Mouse (Mus musculus) heart, adult 8-10 months (tissue): ENCODE measurements at regions not wholly inside any gene's neighbourhood (a gene's known extent, or its start where the extent isn't known, plus 50 kb on each side); places are given as distances from the start of the nearest gene placed in this dataset.

Experiments used
- DNase-seq: peaks from one replicate; pipeline ENCODE4 v3.0.0; 2022; ENCODE audit warnings: low spot score

DNA sequence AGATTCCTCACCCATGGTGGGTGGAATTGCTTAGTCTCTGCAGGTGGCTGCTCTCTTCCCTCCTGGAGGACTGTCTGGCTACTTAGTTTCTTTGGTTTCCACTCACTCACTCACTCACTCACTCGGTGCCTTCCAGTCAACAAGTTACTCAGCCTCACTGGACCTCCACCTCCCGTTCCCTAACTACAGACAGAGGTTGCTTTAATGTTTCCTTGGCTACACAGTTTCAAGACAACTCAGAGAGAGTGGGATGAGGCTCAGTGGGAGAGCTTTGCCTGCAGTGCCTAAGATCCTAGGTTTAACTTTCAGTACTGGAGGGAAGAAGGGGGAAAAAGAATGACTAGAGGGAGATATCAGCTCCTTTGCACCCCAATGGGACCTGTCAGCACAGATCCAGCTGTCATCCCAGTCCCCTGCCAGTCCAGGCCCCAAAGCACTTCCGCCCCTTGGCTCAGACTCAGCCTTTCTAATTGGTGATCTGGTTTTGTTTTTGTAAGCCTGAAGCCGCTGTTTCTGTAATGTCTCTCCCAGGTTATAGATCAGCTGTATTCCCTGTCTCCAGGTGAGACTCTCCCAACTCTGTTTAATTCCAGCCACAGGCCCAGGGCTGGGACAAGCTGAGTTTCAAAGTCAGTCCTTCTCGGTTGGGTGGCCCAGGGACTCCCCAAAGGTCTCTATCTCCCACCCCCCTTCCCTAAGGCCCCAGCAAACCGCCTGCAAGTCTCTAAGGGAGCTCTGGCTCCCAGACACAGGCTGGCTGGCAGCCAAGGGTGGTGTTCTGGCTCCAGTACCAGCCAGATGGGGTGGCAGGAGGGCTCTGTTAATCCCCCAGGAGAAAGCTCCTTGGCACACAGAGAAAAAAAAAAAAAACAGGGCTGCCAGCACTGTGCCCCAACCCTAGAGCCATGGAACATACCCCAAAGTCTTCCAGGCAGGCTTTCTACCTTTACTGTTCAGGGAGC is 60.5 kb upstream of the Cdon start:
- DNase-seq, result no peak

DNA sequence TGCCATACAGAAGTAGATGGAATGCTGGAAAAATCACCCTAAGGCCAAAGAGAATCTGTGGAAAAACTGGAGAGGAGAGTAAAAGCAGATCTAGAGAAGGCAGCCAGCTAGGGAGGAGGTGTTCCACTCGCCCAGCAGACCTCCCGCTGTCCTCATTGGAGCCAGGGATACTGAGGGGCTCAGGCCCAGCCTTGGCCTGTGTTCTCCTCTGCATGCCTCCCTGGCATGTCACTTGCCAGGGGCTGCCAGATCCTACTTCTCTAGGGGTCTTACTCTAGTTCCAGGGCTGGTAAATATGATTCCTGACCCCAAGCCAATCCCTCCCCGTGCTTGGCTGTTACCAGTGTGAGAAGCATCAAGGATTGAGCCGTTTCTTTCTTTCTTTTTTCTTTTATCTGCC is 59.5 kb upstream of the Cdon start:
- no peak for DNase-seq

DNA sequence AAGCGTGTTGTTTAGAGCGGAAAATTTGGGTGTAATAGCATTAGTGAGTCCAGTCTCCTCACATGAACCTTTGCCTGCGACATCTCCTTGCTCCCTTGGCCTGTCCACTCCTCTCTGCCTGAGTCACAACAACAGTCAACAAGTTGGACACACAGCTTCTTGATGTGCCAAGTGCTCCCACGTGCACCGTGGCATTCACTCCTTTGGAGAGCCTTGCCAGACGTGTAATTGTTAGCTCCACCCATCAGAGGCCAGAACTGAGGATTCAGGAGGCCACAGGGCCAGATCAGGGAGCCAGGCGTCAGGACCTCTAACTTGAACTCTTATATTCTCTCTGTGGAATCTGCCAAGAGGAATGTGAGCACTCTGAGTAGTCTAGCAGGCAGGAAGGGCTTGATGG is 58.7 kb upstream of the Cdon start:
- DNase-seq, result peak; percentile 48

DNA sequence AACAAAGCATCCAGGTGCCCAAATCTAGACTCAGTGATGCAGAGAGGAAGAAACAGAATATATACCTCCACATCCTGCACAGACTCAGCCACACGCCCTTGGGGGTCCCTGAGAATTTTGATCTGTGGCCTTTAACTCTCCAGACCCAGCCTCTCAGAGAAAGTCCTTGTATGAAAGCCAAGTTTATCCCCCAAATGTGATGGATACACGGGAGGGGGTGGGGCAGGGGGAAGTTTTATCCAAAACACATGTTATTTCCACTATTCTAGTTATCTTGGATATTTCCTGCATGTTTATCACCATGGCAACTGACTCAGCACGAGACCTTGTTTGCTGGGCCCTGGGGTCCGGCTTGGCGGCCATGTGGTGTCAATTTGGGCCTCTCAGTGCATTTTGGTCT is 57.8 kb upstream of the Cdon start:
- no peak for DNase-seq

DNA sequence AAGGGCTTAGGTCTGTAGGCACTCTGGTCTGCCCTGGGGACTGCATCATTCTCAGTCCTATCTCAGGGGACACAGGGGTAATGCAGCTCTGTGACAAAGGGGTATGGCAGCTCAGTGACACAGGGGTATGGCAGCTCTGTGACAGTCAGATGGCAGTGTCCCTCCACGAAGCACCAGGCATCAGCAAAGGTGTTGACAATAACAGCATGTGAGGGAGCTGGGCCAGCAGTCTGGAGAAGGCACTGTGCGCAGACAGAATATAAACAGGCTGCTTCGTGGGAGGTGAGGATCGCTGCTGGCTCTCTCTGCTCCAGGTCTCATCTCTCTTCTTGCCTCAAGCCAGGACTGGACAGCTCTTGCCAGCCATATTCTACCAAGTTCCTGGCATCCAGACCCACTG is 57.0 kb upstream of the Cdon start:
- DNase-seq, result no peak

DNA sequence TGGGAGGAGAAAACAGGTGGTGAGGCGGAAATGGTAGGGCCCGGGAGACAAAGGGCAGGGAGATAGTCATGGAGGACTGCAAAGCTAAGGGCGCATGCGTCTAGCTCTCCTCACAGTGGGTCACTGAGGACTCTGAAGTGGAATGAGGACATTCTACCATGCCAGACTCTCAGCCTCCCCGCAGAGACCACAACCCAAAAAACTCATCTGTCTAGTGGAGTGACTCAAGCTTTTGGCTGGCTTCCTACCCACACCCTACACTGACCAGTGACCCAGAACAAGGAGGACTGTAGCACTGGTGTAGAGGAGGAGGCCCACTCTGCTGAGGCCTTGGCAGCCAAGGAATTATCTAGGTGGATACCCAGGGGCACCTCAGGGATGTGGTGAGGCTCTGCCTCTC is 55.0 kb upstream of the Cdon start:
- DNase-seq, result no peak

DNA sequence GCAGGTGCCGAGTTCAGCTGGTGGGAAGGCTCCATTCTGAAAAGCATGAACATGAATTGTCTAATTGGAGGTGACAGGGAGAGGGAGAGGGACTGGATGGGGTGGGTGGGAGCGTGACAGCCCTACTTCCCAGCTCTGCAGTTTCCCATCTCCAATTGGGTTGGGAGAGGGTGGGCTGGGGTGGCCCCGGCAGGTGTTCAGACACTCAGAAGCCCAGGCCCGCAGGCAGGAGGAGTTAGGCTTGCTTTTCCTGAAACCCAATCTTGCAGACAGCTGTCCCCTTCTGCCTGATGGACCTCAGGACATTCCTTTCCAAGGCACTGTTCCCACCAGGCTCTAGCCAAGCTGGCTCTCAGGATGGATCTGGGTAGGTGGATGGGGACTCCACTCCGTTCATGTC is 51.9 kb upstream of the Cdon start:
- no peak for DNase-seq

DNA sequence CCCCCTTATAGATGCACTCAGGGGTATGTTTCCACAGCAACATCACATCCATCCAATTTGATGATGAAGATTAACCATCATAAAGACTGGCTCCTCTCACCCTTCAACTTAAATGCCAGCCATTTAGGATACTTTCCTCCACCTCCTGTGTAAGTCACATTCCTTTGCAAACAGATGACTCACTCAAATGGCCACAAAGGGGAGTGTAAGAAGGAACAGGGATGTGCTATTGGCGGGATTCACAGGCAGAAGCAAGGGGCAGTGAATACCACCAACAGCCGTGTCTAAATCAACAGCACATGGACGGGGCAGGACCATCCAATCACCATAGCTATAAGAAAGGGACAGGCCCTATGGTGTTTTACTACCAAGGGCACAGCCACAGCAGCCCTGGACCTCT is 50.9 kb upstream of the Cdon start:
- no peak for DNase-seq

DNA sequence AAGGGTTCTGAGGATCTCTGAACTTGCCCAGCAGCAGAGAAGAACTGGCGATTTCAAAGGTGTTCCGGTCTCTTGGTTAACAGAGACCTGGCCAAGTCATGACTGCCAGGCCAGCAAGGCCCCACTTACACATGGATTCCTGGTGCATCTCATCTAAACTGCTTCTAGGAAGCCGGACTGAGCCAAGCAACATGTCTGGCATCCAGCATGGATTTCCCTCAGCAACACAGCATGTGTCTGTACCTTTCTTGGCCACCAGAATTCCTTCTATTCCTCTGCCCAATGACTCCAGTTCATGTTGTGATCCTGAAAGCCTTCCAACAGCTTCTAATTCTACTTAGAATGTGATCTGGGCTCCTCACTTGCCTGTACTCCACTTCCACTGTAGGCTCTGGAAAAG is 50.0 kb upstream of the Cdon start:
- DNase-seq, result no peak
